Mouse (Mus musculus) adrenal gland (tissue): Measurements from ENCODE around the gene Slc39a7.
"Not testable (repeated sequence)": the region's sequence is repeated elsewhere in the genome, so short reads cannot be mapped to it uniquely, and the experiment has no call there.

Experiments used
- intact Hi-C: fragments of 180-260 bp; cut with DNase I; formaldehyde crosslinking; loops from one replicate; pipeline ENCODE4 v1.15.1; 2025
- microRNA-seq, 2 experiments: library from miRNA; unstranded; fragments of <30 nt; microRNA quantifications; one replicate each; pipeline ENCODE4; 2019

Slc39a7 gene

GRCm38 (mm10) chr17:34003426-34003825 lies 28.1 kb downstream of the Slc39a7 start:
- intact Hi-C loops = no loop called here

GRCm38 (mm10) chr17:34000796-34001195 lies 30.7 kb downstream of the Slc39a7 start:
- intact Hi-C loops = not testable (repeated sequence)

- intact Hi-C loops = no loop called here
These were observed 31.3 kb downstream of the Slc39a7 start, which contains the start of gene H2-K1 for GRCm38 (mm10) chr17:34000150-34000537. H2-K1 (minus strand) TSS chr17:34000347.

- intact Hi-C loops = no loop called here
These were observed 31.9 kb downstream of the Slc39a7 start for GRCm38 (mm10) chr17:33999341-34000149.

GRCm38 (mm10) chr17:33998697-33999096 lies 32.8 kb downstream of the Slc39a7 start:
- intact Hi-C loops = not testable (repeated sequence)

GRCm38 (mm10) chr17:33997025-33997424 lies 34.5 kb downstream of the Slc39a7 start:
- intact Hi-C loops = not testable (repeated sequence)

GRCm38 (mm10) chr17:33995651-33996050 lies 35.8 kb downstream of the Slc39a7 start:
- intact Hi-C loops = loop anchor here (1.0 kb wide), 1 partner anchor 1274 kb away; no protein-coding TSS in a partner anchor

- intact Hi-C loops = loop anchor here (1.0 kb wide), 1 partner anchor 1274 kb away; no protein-coding TSS in a partner anchor
These were observed 36.5 kb downstream of the Slc39a7 start for GRCm38 (mm10) chr17:33994959-33995358.

GRCm38 (mm10) chr17:33991788-33992664 lies 39.5 kb downstream of the Slc39a7 start:
- intact Hi-C loops = no loop called here

GRCm38 (mm10) chr17:33982136-33982535 lies 49.3 kb downstream of the Slc39a7 start:
- intact Hi-C loops = not testable (repeated sequence)

- intact Hi-C loops = not testable (repeated sequence)
These were observed 50.1 kb downstream of the Slc39a7 start for GRCm38 (mm10) chr17:33981192-33981909.

- intact Hi-C loops = no loop called here
These were observed 51.1 kb downstream of the Slc39a7 start for GRCm38 (mm10) chr17:33980181-33981035.

GRCm38 (mm10) chr17:33979512-33980050 lies 51.9 kb downstream of the Slc39a7 start:
- intact Hi-C loops = no loop called here

- intact Hi-C loops = no loop called here
These were observed 52.9 kb downstream of the Slc39a7 start for GRCm38 (mm10) chr17:33978631-33979031.

Small RNAs within 50 kb of the gene (microRNA-seq; reads per million reads assigned to microRNA genes)
- gene Mir219a-1 = 0.46 to 0.49 reads per million in 2 experiments
- 0 reads per million in 2 experiments for gene Mir219c
